Mouse (Mus musculus) heart, embryonic 11.5 days (tissue): ENCODE measurements around the gene Rrp9. TPM values are rescaled to one million over a fixed set of nuclear protein-coding genes. Genes with fewer than 3 reads are reported as not detected.

Experiments used
- ATAC-seq: fragments of 200-750 bp; cut with Nextera tagmentation; replicated peaks from 2 replicates; pipeline ENCODE4 v1.8.0; 2017; ENCODE audit warnings: moderate library complexity; ENCODE audit not compliant: insufficient number of reproducible peaks, low FRiP score, low TSS enrichment
- H3K27ac ChIP-seq: fragments of 300-500 bp; sonication (generic); 2 replicates; pipeline ENCODE4 v1.5.1; 2014; ENCODE audit warnings: mild to moderate bottlenecking, low read depth, low read length
- H3K27me3 ChIP-seq: fragments of 300-500 bp; sonication (generic); 2 replicates; pipeline ENCODE4 v1.6.1; 2014; ENCODE audit warnings: mild to moderate bottlenecking, low read length, mixed read lengths; ENCODE audit not compliant: control insufficient read depth, insufficient read depth
- H3K36me3 ChIP-seq: fragments of 300-500 bp; sonication (generic); 2 replicates; pipeline ENCODE4 v1.6.1; 2014; ENCODE audit warnings: mild to moderate bottlenecking, low read length, moderate library complexity, mixed read lengths; ENCODE audit not compliant: control insufficient read depth, insufficient read depth
- H3K4me1 ChIP-seq: fragments of 300-500 bp; sonication (generic); 2 replicates; pipeline ENCODE4 v1.6.1; 2014; ENCODE audit warnings: low read length; ENCODE audit not compliant: control insufficient read depth, insufficient read depth
- H3K4me2 ChIP-seq: fragments of 300-500 bp; sonication (generic); 2 replicates; pipeline ENCODE4 v1.6.1; 2014; ENCODE audit warnings: mild to moderate bottlenecking, moderate library complexity
- H3K4me3 ChIP-seq: fragments of 300-500 bp; sonication (generic); 2 replicates; pipeline ENCODE4 v1.5.1; 2014; ENCODE audit warnings: low read depth, low read length
- H3K9ac ChIP-seq: fragments of 300-500 bp; sonication (generic); 2 replicates; pipeline ENCODE4 v1.6.1; 2014; ENCODE audit warnings: mild to moderate bottlenecking, low read depth, low read length, moderate library complexity
- H3K9me3 ChIP-seq: fragments of 300-500 bp; sonication (generic); replicated peaks from 2 replicates; pipeline ENCODE4 v1.6.1; 2016; ENCODE audit warnings: low read length; ENCODE audit not compliant: control insufficient read depth
- WGBS: fragments of 180-500 bp; shearing (Covaris S2); extraction: QIAGEN DNeasy Blood & Tissue Kit; methylation state at CpG from one replicate; pipeline ENCODE4 v1.1.7; 2014; ENCODE audit not compliant: insufficient replicate concordance; 5-methylcytosine and 5-hydroxymethylcytosine counted together
- polyA plus RNA-seq: library from polyadenylated mRNA; unstranded; fragments of >200 nt; fragmentation: Nextera tagmentation; extraction: Ambion mirVana; gene quantifications from 2 replicates; pipeline ENCODE4 v1.2.1, GENCODE M21; 2014

The Rrp9 gene
- polyA plus RNA-seq, 1 experiment from 2014 or later: 31.3 TPM

DNA sequence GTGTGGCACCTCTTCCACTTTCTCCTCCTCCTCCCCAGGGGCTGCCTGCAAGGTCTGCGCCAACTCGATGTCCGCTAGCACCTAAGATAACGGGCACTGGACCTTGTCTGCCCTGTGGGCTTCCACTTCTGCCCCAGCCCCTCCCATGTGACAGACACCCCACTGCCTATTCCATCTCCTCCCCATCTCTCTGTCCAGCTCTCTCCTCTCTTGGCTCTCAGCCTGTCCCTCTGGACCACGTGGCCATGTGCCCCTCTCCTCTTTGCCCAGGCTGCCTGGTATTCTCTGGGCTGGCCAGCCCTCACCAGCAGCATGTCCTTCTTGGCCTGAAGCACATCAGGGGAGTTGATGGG is 2.0 kb upstream of the Rrp9 start:
- Histone ChIP-seq H3K36me3 (no peaks in the 10 kb centered on the region), H3K4me2 (no peak overlapping the region), H3K9ac (no peak overlapping the region), H3K4me1 (peaks cover 33% of the 10 kb centered on the region), H3K27me3 (no peaks in the 10 kb centered on the region), H3K9me3 (no peaks in the 10 kb centered on the region), H3K4me3 (no peak overlapping the region), H3K27ac (no peak overlapping the region)
- 71% methylated on average over 5 of the region's 5 CpGs for WGBS
- ATAC-seq: no peak

DNA sequence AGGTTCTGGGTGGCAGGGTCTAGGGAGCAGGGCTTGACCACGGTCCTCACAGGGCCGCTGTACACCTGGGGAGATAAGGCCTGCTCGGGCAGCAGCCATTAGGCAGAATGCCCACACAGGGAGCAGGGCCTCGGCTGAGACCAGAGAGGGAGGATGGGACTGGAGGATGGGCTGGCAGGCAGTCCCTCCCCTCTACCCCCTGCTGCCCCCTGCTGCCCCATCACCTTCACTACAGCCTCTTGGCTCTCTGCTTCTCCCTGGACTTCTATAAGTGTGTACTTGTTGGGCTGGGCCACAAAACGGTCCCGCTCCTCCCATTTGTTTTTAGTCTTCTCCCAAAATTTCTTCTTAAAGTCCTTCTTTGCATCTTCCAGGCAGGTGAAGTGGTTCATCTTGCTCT is 1.3 kb upstream of the Rrp9 start:
- Histone ChIP-seq H3K4me2 (peak overlapping the region; percentile 18; the same call in 1 of the 2 replicates), H3K36me3 (no peaks in the 10 kb centered on the region), H3K27ac (no peak overlapping the region), H3K9ac (no peak overlapping the region), H3K9me3 (no peaks in the 10 kb centered on the region), H3K4me1 (peaks cover 33% of the 10 kb centered on the region), H3K4me3 (no peak overlapping the region), H3K27me3 (no peaks in the 10 kb centered on the region)
- no peak for ATAC-seq
- WGBS: 4% methylated on average over 6 of the region's 6 CpGs

DNA sequence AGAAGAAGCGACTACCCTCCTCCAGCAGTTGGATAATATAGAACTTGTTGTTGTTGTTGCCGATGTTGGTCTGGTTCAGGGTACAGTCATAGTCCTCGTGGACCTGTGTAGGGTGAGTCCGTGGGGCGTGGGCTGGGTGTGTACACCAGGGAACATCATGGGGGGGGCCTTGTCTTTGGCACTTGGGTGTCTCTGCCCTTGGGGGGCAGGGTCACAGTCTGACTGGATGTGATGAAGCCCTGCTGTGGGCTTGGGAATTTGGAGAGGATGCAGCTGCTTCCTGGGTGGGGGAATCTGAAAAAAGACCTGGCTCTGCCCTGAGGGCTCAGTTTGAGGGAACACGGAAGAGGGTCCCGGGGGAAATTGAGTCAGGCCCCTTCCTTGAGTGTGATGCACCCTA is 717 bp upstream of the Rrp9 start:
- no peaks in the 10 kb centered on the region for H3K9me3 ChIP-seq
- 61% methylated on average over 7 of the region's 7 CpGs for WGBS
- H3K4me1 ChIP-seq: peaks cover 33% of the 10 kb centered on the region
- no peak for ATAC-seq
- H3K9ac ChIP-seq: no peak overlapping the region
- H3K4me3 ChIP-seq: no peak overlapping the region
- H3K36me3 ChIP-seq: no peaks in the 10 kb centered on the region
- H3K27me3 ChIP-seq: no peaks in the 10 kb centered on the region
- H3K4me2 ChIP-seq: no peak overlapping the region
- no peak overlapping the region for H3K27ac ChIP-seq

DNA sequence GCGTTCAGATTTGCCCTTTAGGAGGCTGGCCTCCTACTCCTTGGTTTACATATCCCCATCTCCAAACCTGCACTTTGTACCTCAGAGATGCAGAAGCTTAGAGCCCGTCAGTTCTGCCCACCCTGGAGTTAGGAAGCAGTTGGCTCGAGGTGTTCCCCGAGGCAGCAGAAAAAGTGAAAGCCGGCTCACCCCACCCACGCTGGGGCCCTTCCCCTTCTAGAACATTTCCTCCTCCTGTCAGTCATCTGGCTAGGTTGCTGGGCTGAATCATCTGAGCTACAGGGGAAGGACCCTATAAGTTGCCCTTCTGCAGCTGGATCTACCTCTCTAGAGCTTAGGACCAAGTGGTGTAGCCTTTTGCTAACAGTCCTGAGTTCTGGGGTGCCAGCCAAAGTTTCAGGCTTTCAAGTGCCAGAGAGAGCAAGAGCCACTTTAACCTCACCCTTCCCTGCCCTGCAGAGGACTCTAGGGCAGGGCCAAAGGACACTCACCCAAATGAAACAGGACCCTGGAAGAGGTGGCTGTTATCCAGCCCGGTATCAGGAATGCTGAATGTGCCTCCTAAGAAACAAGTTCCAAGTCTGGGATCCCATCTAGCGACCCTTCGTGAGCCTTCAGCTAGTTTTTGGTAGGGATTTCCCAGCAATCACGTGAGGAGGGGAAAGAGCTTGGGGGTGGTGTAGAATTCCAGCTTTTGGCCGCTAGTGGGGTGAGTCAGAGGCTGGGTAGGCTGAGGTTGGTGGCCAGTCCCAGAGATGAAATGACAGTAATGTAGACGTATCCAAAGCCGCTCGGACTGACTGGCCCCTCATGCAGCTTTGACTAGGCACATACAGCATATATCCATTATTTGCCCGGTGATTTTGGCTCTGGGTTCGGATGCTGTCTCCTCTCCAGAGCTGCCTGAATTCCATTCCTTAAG is 500 bp downstream of the Rrp9 start:
- ATAC-seq: peak; percentile 14; the same call in 1 of the 2 replicates
- WGBS: 31% methylated on average over 16 of the region's 16 CpGs

DNA sequence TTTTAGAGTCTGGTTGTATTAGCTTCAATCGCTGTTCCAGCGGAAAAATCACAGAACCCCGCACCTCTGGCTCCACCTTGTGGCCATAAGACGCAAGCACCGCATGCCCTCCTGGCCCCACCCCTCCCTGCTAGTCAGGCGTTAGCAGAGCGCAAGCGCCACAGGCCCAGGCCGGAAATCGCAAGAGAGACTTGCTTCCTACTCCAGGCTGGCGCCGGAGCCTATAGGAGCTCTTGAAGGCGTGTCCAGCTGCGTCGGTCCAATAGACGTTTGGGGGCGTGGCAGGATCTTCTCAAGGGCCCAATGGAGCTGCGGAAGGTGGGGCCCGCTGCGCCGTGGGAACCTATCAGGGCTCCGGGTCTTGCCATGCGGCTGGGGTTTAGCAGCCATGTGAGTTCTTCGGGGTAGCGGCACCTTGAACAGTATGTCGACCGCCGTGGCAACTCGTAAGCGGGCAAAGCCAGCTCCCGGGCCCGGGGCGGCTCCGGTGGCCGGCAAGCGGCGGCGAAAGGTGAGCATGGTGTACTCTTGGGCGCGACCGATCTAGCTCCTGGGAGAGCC is 1.2 kb downstream of the Rrp9 start, which contains the start of gene Parp3:
Gene Parp3, minus strand, starts transcription at position 26 of the 561 bp plus-strand sequence.
- peak within 1 kb of the TSS; percentile 63 for H3K9ac ChIP-seq
- no peaks in the 10 kb centered on the region for H3K27me3 ChIP-seq
- peak; percentile 98 for ATAC-seq
- H3K4me1 ChIP-seq: peaks cover 28% of the 10 kb centered on the region
- peak within 1 kb of the TSS; percentile 77 for H3K4me2 ChIP-seq
- H3K36me3 ChIP-seq: no peaks in the 10 kb centered on the region
- H3K27ac ChIP-seq: no peak within 1 kb of the TSS
- H3K4me3 ChIP-seq: peak within 1 kb of the TSS; percentile 57
- WGBS: under 1% methylated on average over 41 of the region's 41 CpGs
- no peaks in the 10 kb centered on the region for H3K9me3 ChIP-seq

More for the DNA sequence above, 500 bp downstream of the Rrp9 start:
- H3K4me3 ChIP-seq: peak overlapping the region; percentile 57; the same call in 1 of the 2 replicates
- H3K9ac ChIP-seq: peak overlapping the region; percentile 58
- no peaks in the 10 kb centered on the region for H3K36me3 ChIP-seq
- peaks cover 33% of the 10 kb centered on the region for H3K4me1 ChIP-seq
- H3K4me2 ChIP-seq: peak overlapping the region; percentile 48
- no peaks in the 10 kb centered on the region for H3K9me3 ChIP-seq
- H3K27me3 ChIP-seq: no peaks in the 10 kb centered on the region
- H3K27ac ChIP-seq: no peak overlapping the region

DNA sequence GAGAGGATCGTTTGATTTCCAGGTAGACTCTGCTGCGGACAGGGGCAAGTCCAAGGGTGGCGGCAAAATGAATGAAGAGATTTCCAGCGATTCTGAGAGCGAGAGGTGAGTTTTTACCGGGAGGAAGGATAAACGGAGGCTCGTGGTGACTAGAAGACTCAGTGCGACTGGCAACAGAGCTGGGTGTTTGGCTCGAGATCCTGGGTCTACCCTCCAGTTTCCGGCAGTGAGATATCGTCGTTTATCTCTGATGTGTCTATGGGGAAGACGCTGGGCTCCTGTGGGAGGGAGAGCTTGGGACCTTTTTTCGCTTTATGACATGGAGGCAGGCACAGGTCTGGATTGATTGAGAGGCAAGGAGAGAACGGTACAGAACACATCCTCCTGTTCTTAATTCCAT is 1.9 kb downstream of the Rrp9 start:
- Histone ChIP-seq H3K27me3 (no peaks in the 10 kb centered on the region), H3K4me2 (peak overlapping the region; percentile 77), H3K36me3 (peaks cover under 1% of the 10 kb centered on the region; the same call in 1 of the 2 replicates), H3K9me3 (no peaks in the 10 kb centered on the region), H3K4me1 (peaks cover 23% of the 10 kb centered on the region), H3K4me3 (peak overlapping the region; percentile 57), H3K27ac (no peak overlapping the region), H3K9ac (peak overlapping the region; percentile 63)
- 2% methylated on average over 16 of the region's 16 CpGs for WGBS
- ATAC-seq: no peak

DNA sequence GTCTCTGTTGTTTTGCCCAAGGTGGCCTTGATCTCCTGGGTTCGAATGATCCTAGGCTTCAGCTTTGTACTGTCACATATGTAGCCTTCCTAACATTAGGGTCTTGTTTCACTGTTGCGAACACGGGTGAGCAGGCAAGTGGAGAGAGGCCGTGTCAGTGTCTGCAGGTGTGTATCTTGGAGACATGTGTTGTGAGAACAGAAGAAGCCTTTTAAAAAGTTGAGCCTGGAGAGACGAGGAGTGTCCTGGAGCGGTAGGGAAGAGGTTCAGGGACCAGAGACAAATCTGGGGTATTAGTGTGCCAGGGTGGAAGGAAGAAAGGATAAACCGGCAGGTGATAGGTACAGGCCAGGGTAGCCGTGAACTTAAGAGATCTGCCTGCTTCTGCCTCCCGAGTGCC is 2.3 kb downstream of the Rrp9 start:
- Histone ChIP-seq H3K9ac (peak overlapping the region; percentile 63; the same call in 1 of the 2 replicates), H3K27ac (no peak overlapping the region), H3K4me2 (peak overlapping the region; percentile 77), H3K4me3 (peak overlapping the region; percentile 57), H3K27me3 (no peaks in the 10 kb centered on the region), H3K4me1 (peaks cover 23% of the 10 kb centered on the region), H3K9me3 (no peaks in the 10 kb centered on the region), H3K36me3 (peaks cover 5% of the 10 kb centered on the region)
- ATAC-seq: no peak
- 77% methylated on average over 9 of the region's 9 CpGs for WGBS

DNA sequence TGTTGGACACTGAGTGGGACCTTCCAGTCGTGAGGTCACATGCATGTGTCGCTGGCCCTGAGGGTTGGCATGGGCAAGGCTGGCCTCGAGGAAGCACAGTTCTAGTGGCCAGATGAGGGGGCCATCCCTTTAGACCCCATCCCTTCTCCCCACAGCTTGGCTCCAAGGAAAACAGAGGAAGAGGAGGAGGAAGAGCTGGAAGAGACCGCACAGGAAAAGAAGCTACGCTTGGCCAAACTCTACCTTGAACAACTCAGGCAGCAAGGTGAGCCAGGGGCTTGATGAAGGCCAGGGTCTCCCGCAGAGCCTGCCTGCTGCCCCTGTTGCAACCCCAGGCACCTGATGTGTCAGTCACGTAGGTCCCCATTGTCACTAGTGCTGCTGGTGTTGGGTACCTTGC is 4.8 kb downstream of the Rrp9 start:
- no peak for ATAC-seq
- no peak overlapping the region for H3K27ac ChIP-seq
- peaks cover 13% of the 10 kb centered on the region for H3K4me1 ChIP-seq
- no peak overlapping the region for H3K4me3 ChIP-seq
- H3K4me2 ChIP-seq: no peak overlapping the region
- no peaks in the 10 kb centered on the region for H3K27me3 ChIP-seq
- no peak overlapping the region for H3K9ac ChIP-seq
- WGBS: 90% methylated on average over 7 of the region's 7 CpGs
- H3K36me3 ChIP-seq: peaks cover 21% of the 10 kb centered on the region
- H3K9me3 ChIP-seq: no peaks in the 10 kb centered on the region
